Mouse (Mus musculus) erythroblast, adult 5-6 weeks (primary cell): ENCODE measurements around the gene Scd1. TPM values are rescaled to one million over a fixed set of nuclear protein-coding genes. Genes with fewer than 3 reads are reported as not detected.

Experiments used
- ATAC-seq: replicated peaks from 2 replicates; pipeline ENCODE4 v1.8.0; 2016; ENCODE audit warnings: moderate number of reproducible peaks, mild to moderate bottlenecking, moderate TSS enrichment, inconsistent platforms; ENCODE audit not compliant: poor library complexity, low FRiP score, severe bottlenecking
- total RNA-seq, 2 experiments: library from RNA; stranded (forward) in 1 of 2; stranded (reverse) in 1 of 2; fragments of 150-400 nt in 1 of 2; fragments of 200-764, 138-1000 nt in 1 of 2; gene quantifications; 2 replicates each; pipeline versions ENCODE4 v1.2.3 to v1.2.4; 2015 to 2017; ENCODE audit warnings: low replicate concordance in 2 of 2

Gene Scd1
- total RNA-seq (2015; ENCODE audit: low replicate concordance) (10.0 and 11.3 TPM in 2 replicates), total RNA-seq (2017; ENCODE audit: low replicate concordance) (9.5 and 11.2 TPM in 2 replicates)

DNA sequence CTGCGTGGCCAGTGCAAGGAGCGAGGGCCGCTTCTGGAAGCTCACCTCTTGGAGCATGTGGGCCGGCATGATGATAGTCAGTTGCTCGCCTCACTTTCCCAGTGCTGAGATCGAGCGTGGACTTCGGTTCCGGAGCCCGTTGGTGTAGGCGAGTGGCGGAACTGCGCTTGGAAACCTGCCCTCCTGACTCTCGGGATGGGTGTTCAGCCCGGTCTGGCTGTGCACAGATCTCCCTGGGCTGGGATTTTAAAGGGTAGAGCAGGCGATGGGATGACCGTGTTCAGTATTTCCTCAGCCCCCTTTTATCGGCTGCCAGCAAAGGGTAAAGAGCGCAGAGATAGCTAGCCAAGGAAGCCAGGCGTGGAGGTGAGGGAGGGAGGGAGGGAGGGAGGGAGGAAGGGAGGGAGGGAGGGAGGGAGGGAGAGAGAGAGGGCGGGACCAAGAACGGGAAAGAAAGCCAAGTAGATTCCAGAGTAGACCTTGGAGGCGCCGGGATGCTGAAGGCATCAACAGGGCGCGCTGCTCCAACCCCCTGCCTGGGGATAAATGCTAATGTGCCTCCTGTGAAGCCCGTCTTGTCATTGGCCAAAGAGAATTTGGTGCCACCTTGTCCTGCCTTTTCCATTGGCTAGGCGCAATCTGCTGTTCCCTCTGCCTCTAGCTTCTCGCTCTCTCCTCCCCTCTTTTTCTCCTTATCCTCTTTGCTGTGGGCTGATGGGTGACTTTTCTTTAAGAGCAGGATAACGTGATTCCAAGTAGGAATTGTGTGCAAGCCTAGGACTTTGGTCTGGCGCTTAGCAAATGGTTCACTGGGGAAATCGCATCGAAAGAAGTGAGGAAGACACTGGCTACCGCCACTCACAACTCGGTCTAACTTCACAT, at the start of gene Scd1:
Scd1 (minus strand) TSS at position 539 of the 882 bp plus-strand sequence.
- peak; percentile 90 for ATAC-seq

DNA sequence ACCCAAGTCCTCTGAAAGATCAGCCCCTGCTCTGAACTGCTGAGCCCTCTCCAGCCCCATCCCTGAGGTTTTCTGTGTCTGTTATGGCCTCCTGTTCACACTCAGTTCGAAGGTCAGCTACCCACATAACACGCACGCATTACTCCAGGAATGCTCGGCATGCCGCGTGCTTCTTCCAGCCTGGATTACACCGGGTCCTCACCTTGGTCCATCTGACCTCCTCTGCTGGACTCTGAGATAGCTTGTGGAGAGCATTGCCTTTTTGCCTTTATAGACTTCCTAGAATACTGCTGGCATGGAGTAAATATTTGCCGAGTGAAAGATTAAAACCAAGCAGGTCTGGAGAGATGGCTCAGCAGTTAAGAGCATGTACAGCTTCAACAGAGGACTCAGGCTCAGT, 47.7 kb upstream of the Scd1 start:
- ATAC-seq: no peak

- ATAC-seq: no peak
These were observed 47.2 kb upstream of the Scd1 start for GRCm38 (mm10) chr19:44454862-44455261.

DNA sequence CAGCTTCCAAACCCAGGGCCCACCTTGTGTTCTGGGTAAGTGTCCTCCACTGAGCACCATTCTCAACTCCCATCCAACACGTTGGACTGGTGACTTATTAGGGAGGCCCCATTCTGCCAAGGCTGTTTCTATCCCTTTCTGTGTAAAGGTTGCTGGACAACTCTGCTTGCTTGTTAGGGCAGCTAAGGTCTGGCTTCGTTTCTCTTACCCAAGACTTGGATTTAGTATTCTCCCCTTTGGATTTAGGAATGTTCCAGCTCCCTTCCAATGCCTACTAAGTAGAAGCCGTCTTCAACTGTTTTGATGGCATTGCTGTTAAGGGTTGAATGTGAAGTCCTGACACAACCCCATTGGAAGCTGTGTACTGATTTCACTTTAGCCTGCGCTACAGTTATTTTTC, 40.2 kb upstream of the Scd1 start:
- ATAC-seq: no peak

DNA sequence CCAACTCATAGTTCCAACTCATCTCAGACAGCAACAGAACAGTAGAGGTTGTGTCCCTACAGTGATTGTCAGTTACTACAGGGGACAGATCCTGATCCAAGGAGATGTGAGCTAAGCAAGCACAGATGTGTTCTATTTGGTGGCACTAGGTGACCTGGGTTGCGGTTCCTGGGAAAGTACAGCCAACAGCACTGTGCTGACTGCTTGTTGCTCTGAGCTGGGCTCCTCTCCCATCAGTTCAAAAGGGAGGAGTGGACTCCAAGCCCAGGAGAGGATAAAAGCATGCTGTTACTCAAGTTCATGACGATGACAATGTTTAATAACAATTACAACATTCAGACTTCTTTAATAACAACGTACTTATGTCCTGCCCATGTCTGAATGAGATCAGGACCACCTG, 38.1 kb upstream of the Scd1 start:
- ATAC-seq: no peak

DNA sequence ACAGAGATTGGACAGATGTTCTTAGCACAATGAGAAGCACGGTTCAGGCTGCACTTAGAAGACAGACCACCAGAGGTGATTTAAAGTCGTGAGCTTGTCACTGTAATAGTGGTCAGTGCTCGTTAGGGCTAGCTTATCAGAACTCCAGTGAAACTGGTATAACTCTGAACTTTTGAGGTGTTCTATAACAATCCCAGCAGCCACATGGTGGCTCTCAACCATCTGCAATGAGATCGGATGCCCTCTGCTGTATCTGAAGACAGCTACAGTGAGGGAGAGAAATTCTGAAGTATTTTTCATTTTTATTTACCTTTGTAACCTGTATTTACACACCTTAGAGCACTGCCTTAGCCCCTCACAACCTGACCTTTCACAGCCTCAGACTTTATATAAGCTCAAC, 31.6 kb upstream of the Scd1 start:
- ATAC-seq: no peak

DNA sequence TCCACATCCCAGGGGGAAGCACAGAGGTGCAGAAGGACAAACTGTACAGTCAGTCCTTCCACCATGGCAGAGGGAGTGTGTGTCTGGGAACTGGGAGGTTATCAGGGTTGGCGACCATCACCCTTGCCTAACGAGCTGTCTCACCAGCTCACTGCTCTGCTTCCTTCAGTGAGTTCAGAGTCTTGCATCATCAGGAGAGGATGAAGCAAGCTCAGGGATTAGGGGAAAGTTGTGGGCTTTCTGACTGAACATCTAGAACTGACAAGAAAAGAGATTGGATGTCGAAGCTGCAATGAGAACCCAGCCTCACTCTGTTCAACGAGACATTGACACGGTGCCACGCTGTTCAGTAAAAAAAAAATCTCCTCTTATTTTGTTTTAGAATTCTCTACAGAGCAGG, 30.3 kb upstream of the Scd1 start:
- ATAC-seq: no peak

GRCm38 (mm10) chr19:44432084-44432483, 24.4 kb upstream of the Scd1 start:
- no peak for ATAC-seq

DNA sequence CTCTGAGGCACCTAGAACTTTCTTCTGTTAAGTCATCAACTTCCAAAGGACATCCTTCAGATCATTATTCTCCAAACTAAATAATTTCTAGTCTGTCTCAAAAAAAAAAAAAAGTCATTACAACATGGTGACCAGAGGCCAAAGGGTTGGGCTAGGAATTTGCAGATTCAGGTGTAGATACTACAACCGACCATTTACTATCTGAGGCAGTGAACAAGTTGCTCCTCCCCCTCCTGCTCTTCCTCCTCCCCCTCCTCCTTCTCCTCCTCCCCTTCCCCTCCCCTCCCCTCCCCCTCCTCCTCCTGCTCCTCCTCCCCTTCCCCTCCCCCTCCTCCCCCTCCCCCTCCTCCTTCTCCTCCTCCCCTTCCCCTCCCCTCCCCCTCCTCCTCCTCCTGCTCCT, 20.0 kb upstream of the Scd1 start:
- no peak for ATAC-seq

GRCm38 (mm10) chr19:44422051-44422631, 14.5 kb upstream of the Scd1 start:
- ATAC-seq: no peak

DNA sequence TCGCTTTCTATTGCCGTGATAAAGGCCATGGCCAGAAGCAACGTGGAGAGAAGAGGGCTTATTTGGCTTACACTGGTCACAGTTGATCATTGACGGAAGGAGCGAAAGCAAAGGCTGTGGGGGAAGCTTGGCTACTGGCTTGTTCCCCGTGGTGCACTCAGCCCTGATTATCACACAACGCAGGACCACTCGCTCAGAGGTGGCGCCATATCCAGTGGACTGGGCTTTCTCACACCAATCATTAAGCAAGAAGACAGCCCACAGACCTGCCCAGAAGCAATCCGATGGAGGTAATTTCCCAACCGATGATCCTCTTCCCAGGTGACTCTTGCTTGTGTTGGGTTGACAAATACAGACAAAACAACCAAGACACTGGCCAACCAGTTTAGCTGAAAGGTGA, 11.9 kb upstream of the Scd1 start:
- no peak for ATAC-seq

DNA sequence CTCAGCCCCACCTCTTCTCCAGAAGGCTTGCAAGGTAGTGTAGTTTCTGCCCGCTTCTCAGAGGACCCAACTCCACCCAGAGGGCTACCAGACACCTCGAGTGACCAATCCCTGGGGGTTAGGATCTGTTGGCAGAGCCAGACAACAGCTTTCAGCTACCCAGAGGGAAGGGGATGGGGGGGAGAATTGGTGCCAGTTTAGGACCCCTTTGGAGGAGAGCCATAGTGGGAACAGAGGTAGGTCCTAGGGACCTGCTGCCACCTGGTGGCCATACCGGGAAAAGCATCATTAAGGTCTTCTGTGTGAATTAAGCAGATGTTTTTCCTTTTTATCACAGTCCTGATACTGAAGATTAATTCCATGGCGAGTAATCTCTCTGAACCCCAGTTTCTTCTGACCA, 11.3 kb upstream of the Scd1 start:
- ATAC-seq: peak; percentile 72

- no peak for ATAC-seq
These were observed 10.9 kb upstream of the Scd1 start for GRCm38 (mm10) chr19:44418544-44418943.

DNA sequence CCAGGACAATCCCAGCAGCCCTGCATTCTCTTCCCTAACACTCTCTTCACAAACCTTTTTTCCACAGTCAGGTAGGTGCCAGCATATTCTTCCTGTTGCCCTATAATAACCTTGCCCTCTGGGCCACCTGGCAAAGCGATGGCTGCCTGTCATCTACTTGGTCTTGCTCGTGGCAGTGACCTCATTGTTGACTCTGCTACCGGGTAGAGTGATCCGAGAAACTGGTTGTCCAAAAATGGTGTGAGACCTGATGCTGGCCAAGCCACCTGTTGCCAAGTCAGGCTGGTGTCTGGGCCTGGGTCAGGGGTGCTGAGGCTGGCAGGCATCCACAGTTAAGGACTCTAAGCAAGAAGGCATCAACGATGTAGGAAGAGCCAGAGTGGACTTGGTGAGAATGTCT, 10.4 kb upstream of the Scd1 start:
- no peak for ATAC-seq

DNA sequence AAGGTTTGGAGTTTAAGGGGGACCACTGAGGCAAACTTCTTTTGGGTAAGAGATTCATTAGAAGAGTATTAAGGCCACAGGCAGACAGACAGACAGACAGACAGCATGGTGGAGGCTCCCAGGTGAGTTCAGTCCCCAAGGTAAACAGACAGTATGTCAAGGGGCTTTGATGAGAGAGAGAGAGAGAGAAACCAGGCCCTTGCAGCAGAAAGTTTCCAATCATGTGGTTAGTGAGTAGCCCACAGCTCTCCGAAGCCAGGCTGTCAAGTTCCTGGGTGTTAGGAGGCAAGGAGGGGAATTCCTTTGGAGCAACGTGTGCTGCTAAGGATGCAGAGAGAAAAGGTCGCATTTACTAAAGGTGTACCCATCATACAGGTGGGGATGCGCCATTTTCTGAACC, 9.8 kb upstream of the Scd1 start:
- ATAC-seq: no peak

DNA sequence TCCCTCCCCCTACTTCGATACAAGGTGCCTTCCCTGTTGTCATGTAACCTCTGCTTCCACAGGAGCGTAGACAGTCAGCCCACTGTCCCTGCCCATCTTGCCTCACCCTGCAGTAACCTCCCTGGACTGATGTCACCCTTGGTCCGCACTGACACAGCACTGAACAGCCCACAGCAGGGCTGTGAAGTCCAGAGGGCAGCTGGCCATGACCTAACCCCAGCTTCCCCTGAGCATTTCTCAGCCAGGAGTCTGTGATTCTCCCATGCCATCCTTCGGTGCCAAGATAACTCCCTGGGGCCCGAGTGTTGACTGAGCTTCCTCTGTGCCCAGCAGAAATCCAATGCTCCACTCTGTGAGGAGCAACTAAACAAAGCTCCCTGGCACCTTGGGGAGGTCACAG, 8.6 kb upstream of the Scd1 start:
- no peak for ATAC-seq

DNA sequence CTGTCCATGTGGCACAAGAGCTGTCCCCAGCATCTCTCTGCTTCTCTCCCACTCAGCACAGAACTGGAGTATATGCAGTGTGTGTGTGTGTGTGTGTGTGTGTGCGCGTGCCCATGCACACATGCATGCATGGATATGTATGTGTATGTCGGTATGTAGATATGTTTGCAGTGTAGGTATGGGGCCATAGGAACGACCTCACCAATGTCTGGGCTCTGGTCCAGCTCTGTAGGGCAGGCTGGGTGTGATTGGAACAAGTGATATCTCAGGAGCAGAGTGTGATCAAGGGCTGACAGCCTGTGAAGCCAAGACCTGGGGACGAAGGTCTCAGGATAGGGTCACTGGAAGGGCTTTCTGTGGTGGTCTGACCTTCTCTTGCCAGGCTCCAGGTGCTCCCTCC, 7.8 kb upstream of the Scd1 start:
- no peak for ATAC-seq

- no peak for ATAC-seq
These were observed 2.8 kb upstream of the Scd1 start for GRCm38 (mm10) chr19:44410269-44410992.

- no peak for ATAC-seq
These were observed 916 bp upstream of the Scd1 start for GRCm38 (mm10) chr19:44408595-44408994.

- peak; percentile 79 for ATAC-seq
These were observed 505 bp upstream of the Scd1 start for GRCm38 (mm10) chr19:44408223-44408545.

DNA sequence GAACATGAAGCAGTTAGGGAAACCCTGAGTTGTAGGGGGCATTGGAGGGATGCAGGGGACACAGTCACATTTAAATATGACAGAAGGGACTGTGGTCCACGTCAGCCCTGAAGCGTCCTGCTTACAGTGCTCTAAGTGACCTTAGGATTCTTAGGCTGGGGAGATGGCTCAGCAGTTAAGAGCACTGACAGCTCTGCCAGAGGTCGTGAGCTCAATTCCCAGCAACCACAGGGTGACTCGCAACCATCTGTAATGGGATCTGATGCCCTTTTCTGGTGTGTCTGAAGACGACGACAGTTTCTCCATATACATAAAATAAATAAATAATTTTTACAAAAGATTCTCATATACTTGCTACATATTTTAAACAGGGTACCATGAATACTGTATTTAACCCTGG, 4.1 kb downstream of the Scd1 start:
- ATAC-seq: no peak
